Mouse (Mus musculus): ENCODE results near the gene Tgm6. TPM values are rescaled to one million over a fixed set of nuclear protein-coding genes. Genes with fewer than 3 reads are reported as not detected.

The Tgm6 gene
- total and polyA plus RNA-seq, 2 experiments from 2014 or later, result not detected

DNA sequence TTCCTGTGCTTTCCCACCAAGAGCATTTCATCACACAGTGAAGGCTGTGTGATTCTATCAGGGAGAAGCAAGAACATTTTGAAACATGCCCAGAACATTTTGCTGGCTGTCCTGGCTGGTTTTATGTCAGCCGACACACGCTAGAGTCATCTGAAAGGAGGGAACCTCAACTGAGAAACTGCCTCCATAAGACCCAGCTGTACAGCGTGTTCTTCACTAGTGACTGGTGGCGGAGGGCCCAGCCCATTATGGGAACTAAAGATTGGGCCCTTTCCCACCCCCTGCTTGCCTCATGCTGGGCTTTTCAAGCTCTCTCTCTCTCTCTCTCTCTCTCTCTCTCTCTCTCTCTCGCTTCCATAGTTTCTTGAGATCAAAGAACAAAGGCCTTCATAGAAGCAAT is 88.7 kb downstream of the Tgm6 start:
- ATAC-seq (ENCODE audit: insufficient read depth, low read depth) (no peak), DNase-seq (ENCODE audit: low spot score) (no peak)
- Histone ChIP-seq H3K9ac (replicated peaks; ENCODE audit: low read depth, low read length) (no peak overlapping the region), H3K36me3 (replicated peaks; ENCODE audit: control insufficient read depth, insufficient read depth, low read length) (no peaks in the 10 kb centered on the region), H3K4me2 (ENCODE audit: low read depth, low read length) (no peak overlapping the region), H3K4me3 (ENCODE audit: low read depth, low read length) (no peak overlapping the region), H3K27ac (ENCODE audit: low read depth) (no peak overlapping the region), H3K4me1 (ENCODE audit: control insufficient read depth, insufficient read depth) (no peaks in the 10 kb centered on the region), H3K27me3 (ENCODE audit: control insufficient read depth, insufficient read depth, low read length) (no peaks in the 10 kb centered on the region), H3K9me3 (replicated peaks; ENCODE audit: control insufficient read depth, low read length) (no peaks in the 10 kb centered on the region)
- TF ChIP-seq CTCF (IDR thresholded peaks at IDR 0.05; ENCODE audit: low read depth) (no peak), EP300 (IDR thresholded peaks at IDR 0.05; ENCODE audit: low read depth) (no peak)
- WGBS, result 83% methylated on average over 5 of the region's 5 CpGs

Other genes starting within 250 kb of the Tgm6 start
- 1.1 TPM in 1 of 2 replicates, not detected in the other for gene Tgm3, start 100.1 kb upstream of the Tgm6 start, total RNA-seq (2014; rRNA removed; ENCODE audit: low replicate concordance)
- gene Tgm3, start 100.1 kb upstream of the Tgm6 start, polyA plus RNA-seq (2015; fragmentation: Nextera tagmentation; extraction: Ambion mirVana), result not detected in 2 replicates
- 375 and 410 TPM in 2 replicates for gene Snrpb, start 67.0 kb downstream of the Tgm6 start, total RNA-seq (2014; rRNA removed; ENCODE audit: low replicate concordance)
- gene Snrpb, start 67.0 kb downstream of the Tgm6 start, polyA plus RNA-seq (2015; fragmentation: Nextera tagmentation; extraction: Ambion mirVana), result 307 and 316 TPM in 2 replicates
- not detected in 2 replicates for gene Tmc2, start 82.8 kb downstream of the Tgm6 start, total RNA-seq (2014; rRNA removed; ENCODE audit: low replicate concordance)
- not detected in 2 replicates for gene Tmc2, start 82.8 kb downstream of the Tgm6 start, polyA plus RNA-seq (2015; fragmentation: Nextera tagmentation; extraction: Ambion mirVana)
- 47.4 and 50.9 TPM in 2 replicates for gene Nop56, start 162.0 kb downstream of the Tgm6 start, total RNA-seq (2014; rRNA removed; ENCODE audit: low replicate concordance)
- 57.4 and 57.6 TPM in 2 replicates for gene Nop56, start 162.0 kb downstream of the Tgm6 start, polyA plus RNA-seq (2015; fragmentation: Nextera tagmentation; extraction: Ambion mirVana)
- 359 and 497 TPM in 2 replicates for gene Idh3b, start 172.1 kb downstream of the Tgm6 start, total RNA-seq (2014; rRNA removed; ENCODE audit: low replicate concordance)
- 512 and 516 TPM in 2 replicates for gene Idh3b, start 172.1 kb downstream of the Tgm6 start, polyA plus RNA-seq (2015; fragmentation: Nextera tagmentation; extraction: Ambion mirVana)
- 1.1 and 3.4 TPM in 2 replicates for gene Ebf4, start 182.8 kb downstream of the Tgm6 start, total RNA-seq (2014; rRNA removed; ENCODE audit: low replicate concordance)
- 0.16 and 0.18 TPM in 2 replicates for gene Ebf4, start 182.8 kb downstream of the Tgm6 start, polyA plus RNA-seq (2015; fragmentation: Nextera tagmentation; extraction: Ambion mirVana)

All from heart, postnatal 0 days (tissue).